Mouse (Mus musculus): ENCODE measurements around the gene Plch1.

- TF ChIP-seq POLR2AphosphoS5 (IDR thresholded peaks at IDR 0.05; ENCODE audit: insufficient replicate concordance, low read depth, low read length) (no peak), CTCF (IDR thresholded peaks at IDR 0.05; ENCODE audit: low read depth, low read length) (no peak), GATA1 (IDR thresholded peaks at IDR 0.05; ENCODE audit: borderline replicate concordance, low read length) (no peak), TAL1 (conservative IDR thresholded peaks at IDR 0.05; ENCODE audit: low read depth, low read length) (no peak)
These were observed 11.0 kb upstream of the Plch1 start for GRCm38 (mm10) chr3:63910301-63910700.

All from G1E (cell line).